Mouse (Mus musculus) embryonic fibroblast, embryonic 13.5 days (primary cell): ENCODE results near the gene Sorcs2.

Experiments used
- CTCF ChIP-seq: IDR thresholded peaks from 2 replicates; pipeline ENCODE4 v1.5.1; 2011; ENCODE audit warnings: mild to moderate bottlenecking, control low read depth, low read length, moderate library complexity, borderline replicate concordance; ENCODE audit not compliant: insufficient read depth
- POLR2A ChIP-seq: IDR thresholded peaks from 2 replicates; pipeline ENCODE4 v1.6.1; 2011; ENCODE audit warnings: low read depth, mild to moderate bottlenecking, control low read depth, low read length, moderate library complexity

GRCm38 (mm10) chr5:36371731-36372130, 26.2 kb downstream of the Sorcs2 start:
- TF ChIP-seq CTCF: no peak
- no peak for TF ChIP-seq POLR2A
